Mouse (Mus musculus) heart, embryonic 12.5 days (tissue): ENCODE measurements around the gene Zfp715. TPM values are rescaled to one million over a fixed set of nuclear protein-coding genes. Genes with fewer than 3 reads are reported as not detected.
"Not testable (repeated sequence)": the region's sequence is repeated elsewhere in the genome, so short reads cannot be mapped to it uniquely, and the experiment has no call there.

Experiments used
- ATAC-seq: fragments of 200-750 bp; cut with Nextera tagmentation; 2 replicates; pipeline ENCODE4 v1.8.0; 2017; ENCODE audit warnings: moderate TSS enrichment, moderate library complexity; ENCODE audit not compliant: insufficient number of reproducible peaks, low FRiP score
- H3K27ac ChIP-seq: fragments of 300-500 bp; sonication (generic); 2 replicates; pipeline ENCODE4 v1.5.1; 2016; ENCODE audit warnings: mild to moderate bottlenecking, moderate library complexity; ENCODE audit not compliant: poor library complexity, severe bottlenecking
- H3K27me3 ChIP-seq: fragments of 300-500 bp; sonication (generic); replicated peaks from 2 replicates; pipeline ENCODE4 v1.6.1; 2016; ENCODE audit warnings: mild to moderate bottlenecking, moderate library complexity
- H3K36me3 ChIP-seq: fragments of 300-500 bp; sonication (generic); 2 replicates; pipeline ENCODE4 v1.6.1; 2016; ENCODE audit warnings: mild to moderate bottlenecking, moderate library complexity
- H3K4me1 ChIP-seq: fragments of 300-500 bp; sonication (generic); replicated peaks from 2 replicates; pipeline ENCODE4 v1.6.1; 2016; ENCODE audit warnings: mild to moderate bottlenecking
- H3K4me2 ChIP-seq: fragments of 300-500 bp; sonication (generic); 2 replicates; pipeline ENCODE4 v1.6.1; 2016; ENCODE audit warnings: mild to moderate bottlenecking, moderate library complexity
- H3K4me3 ChIP-seq: fragments of 300-500 bp; sonication (generic); 2 replicates; pipeline ENCODE4 v1.5.1; 2016; ENCODE audit warnings: mild to moderate bottlenecking
- H3K9ac ChIP-seq: fragments of 300-500 bp; sonication (generic); 2 replicates; pipeline ENCODE4 v1.6.1; 2016; ENCODE audit warnings: mild to moderate bottlenecking, moderate library complexity
- H3K9me3 ChIP-seq: fragments of 300-500 bp; sonication (generic); replicated peaks from 2 replicates; pipeline ENCODE4 v1.6.1; 2016; ENCODE audit warnings: mild to moderate bottlenecking, moderate library complexity
- WGBS: fragments of 180-500 bp; shearing (Covaris S2); methylation state at CpG from one replicate; pipeline ENCODE4 v1.1.7; 2016; 5-methylcytosine and 5-hydroxymethylcytosine counted together
- polyA plus RNA-seq: library from polyadenylated mRNA; unstranded; fragments of >200 nt; fragmentation: Nextera tagmentation; extraction: Ambion mirVana; gene quantifications from 2 replicates; pipeline ENCODE4 v1.2.1, GENCODE M21; 2016

The Zfp715 gene
- polyA plus RNA-seq, 1 experiment from 2014 or later, result 10.6 TPM

GRCm38 (mm10) chr7:43291524-43291923 is 21.6 kb downstream of the Zfp715 start:
- H3K27me3 ChIP-seq, result no peaks in the 10 kb centered on the region
- no peak overlapping the region for H3K9ac ChIP-seq
- no peaks in the 10 kb centered on the region for H3K4me1 ChIP-seq
- WGBS, result 86% methylated on average over 3 of the region's 3 CpGs
- H3K36me3 ChIP-seq, result peaks cover 23% of the 10 kb centered on the region
- no peak overlapping the region for H3K4me3 ChIP-seq
- no peaks in the 10 kb centered on the region; the same call in 1 of the 2 replicates for H3K9me3 ChIP-seq
- H3K27ac ChIP-seq, result no peak overlapping the region
- no peak for ATAC-seq
- no peak overlapping the region for H3K4me2 ChIP-seq

DNA sequence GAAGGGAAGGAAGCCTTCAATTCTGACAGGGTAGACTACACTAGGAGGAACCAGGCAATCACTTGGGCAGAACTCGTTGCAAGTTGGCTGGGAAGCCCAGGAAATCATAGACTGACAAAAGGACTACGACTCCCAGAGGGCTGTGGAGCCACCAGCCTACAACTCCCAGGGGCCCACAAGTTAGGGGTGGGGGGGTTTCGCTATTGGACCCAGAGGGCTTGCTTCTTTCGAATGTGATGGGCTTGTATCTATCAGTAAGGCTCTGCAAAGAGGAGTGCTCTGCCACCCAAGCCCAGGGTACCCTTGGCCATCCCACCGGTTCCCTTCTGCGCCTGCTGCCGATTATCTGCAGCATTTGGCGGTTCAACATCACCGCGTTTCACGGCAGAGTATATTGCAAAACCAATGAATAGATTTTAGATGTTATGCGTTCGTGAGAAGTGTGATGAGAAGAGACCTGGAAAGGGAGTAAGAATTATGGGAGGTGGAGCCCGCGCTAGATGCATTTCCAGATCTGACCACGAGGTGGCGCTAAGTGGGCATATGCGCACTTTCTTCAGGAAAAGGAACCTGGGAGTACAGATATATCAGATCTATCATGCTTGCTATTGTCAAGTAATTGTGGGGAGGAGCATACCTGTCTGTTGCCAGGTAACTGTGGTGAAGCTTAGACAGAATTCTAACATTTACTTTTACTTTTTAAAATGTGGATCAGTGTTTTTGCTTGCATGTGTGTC is 30.1 kb downstream of the Zfp715 start:
- WGBS, result 11% methylated on average over 18 of the region's 18 CpGs
- Histone ChIP-seq H3K4me1 (no peaks in the 10 kb centered on the region), H3K27ac (no peak overlapping the region), H3K27me3 (no peaks in the 10 kb centered on the region), H3K9me3 (no peaks in the 10 kb centered on the region), H3K36me3 (no peaks in the 10 kb centered on the region; the same call in 1 of the 2 replicates), H3K4me3 (peak overlapping the region; percentile 43), H3K4me2 (peak overlapping the region; percentile 67), H3K9ac (peak overlapping the region; percentile 49; the same call in 1 of the 2 replicates)
- ATAC-seq, result 0 out of 2 replicates have a peak, but pooled peaks have one; percentile 22

DNA sequence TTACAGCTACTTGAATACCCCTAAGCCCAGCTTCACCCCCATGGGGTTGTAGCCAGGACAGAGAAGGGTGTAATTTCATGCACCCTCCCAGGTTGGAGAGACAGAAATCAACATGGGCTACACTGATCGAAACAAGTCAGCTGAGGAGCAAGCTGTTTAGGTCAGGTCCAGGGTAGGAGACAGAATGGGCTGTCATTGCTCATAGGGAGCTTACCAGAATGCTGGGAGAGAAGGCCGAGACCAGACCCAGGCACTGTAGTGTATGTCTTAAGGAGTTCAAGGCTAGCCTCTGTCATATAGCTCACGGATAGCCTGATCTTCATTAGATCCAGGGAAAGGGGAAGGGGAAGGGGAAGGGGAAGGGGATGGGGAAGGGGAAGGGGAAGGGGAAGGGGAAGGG is 30.6 kb downstream of the Zfp715 start:
- Histone ChIP-seq H3K4me1 (no peaks in the 10 kb centered on the region), H3K9ac (no peak overlapping the region), H3K4me2 (peak overlapping the region; percentile 67; the same call in 1 of the 2 replicates), H3K4me3 (no peak overlapping the region), H3K9me3 (no peaks in the 10 kb centered on the region), H3K36me3 (no peaks in the 10 kb centered on the region; the same call in 1 of the 2 replicates), H3K27ac (no peak overlapping the region), H3K27me3 (no peaks in the 10 kb centered on the region)
- 71% methylated on average over 2 of the region's 3 CpGs for WGBS
- ATAC-seq, result no peak

- 47% methylated on average over 5 of the region's 5 CpGs for WGBS
- ATAC-seq, result no peak
- Histone ChIP-seq H3K9me3 (peaks cover 6% of the 10 kb centered on the region; the same call in 1 of the 2 replicates), H3K4me3 (no peak overlapping the region), H3K36me3 (no peaks in the 10 kb centered on the region), H3K27me3 (no peaks in the 10 kb centered on the region), H3K9ac (no peak overlapping the region), H3K4me1 (no peaks in the 10 kb centered on the region), H3K4me2 (no peak overlapping the region), H3K27ac (no peak overlapping the region)
Observed at GRCm38 (mm10) chr7:43277401-43277800, 35.7 kb downstream of the Zfp715 start.

DNA sequence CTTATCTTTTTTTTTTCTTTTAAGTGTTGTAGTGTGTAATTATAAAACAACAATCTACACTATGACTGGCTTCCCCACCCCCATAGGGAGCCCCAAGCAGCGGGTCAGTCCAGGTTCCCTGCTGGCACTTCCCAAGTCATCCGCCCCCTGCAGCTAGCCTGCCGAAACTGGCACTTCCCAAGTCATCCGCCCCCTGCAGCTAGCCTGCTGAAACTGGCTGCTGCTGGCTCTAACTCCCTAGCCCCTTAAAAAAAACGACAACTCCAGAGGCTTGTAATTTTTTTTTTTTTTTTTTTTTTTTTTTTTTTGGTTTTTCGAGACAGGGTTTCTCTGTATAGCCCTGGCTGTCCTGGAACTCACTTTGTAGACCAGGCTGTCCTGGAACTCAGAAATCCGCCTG is 36.9 kb downstream of the Zfp715 start:
- H3K4me1 ChIP-seq, H3K4me3 ChIP-seq, H3K27me3 ChIP-seq, H3K27ac ChIP-seq, ATAC-seq, H3K36me3 ChIP-seq, H3K4me2 ChIP-seq, H3K9ac ChIP-seq: not testable (repeated sequence)
- 46% methylated on average over 7 of the region's 7 CpGs for WGBS
- H3K9me3 ChIP-seq, result peaks cover 15% of the 10 kb centered on the region

GRCm38 (mm10) chr7:43273476-43273875 is 39.6 kb downstream of the Zfp715 start:
- no peak overlapping the region for H3K4me3 ChIP-seq
- H3K4me2 ChIP-seq, result no peak overlapping the region
- no peak for ATAC-seq
- H3K27me3 ChIP-seq, result no peaks in the 10 kb centered on the region
- H3K9ac ChIP-seq, result no peak overlapping the region
- H3K36me3 ChIP-seq, result no peaks in the 10 kb centered on the region
- whole genome bisulfite sequencing, result 57% methylated on average over 1 of the region's 1 CpGs
- H3K4me1 ChIP-seq, result no peaks in the 10 kb centered on the region
- H3K27ac ChIP-seq, result no peak overlapping the region
- H3K9me3 ChIP-seq, result peaks cover 19% of the 10 kb centered on the region

DNA sequence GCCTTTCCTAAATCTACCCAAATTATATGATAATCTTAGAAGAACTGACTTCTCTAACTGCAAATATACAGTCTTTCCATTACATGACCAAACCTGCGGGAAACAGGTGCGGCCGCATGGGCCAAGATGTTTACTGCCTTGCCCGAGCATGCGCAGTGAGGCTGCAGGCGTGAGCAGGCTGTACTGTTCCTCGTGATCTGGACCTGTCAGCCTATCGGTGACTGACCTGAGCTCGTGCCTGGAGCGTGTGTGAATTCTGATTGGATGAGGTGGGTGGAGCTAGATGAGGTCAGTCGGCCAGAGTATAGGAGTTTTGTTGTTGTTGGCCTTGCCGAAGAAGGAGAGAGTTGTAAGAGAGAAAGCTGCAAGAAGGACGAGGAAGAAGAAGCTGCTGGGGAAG is 45.7 kb downstream of the Zfp715 start:
- H3K9me3 ChIP-seq, result peaks cover 22% of the 10 kb centered on the region
- not testable (repeated sequence) for H3K4me3 ChIP-seq, H3K4me1 ChIP-seq, H3K27me3 ChIP-seq, H3K36me3 ChIP-seq, H3K4me2 ChIP-seq, H3K9ac ChIP-seq, H3K27ac ChIP-seq, ATAC-seq
- WGBS, result 81% methylated on average over 13 of the region's 13 CpGs

- Histone ChIP-seq H3K4me2 (no peak overlapping the region), H3K9me3 (peaks cover 6% of the 10 kb centered on the region; the same call in 1 of the 2 replicates), H3K27me3 (no peaks in the 10 kb centered on the region), H3K9ac (no peak overlapping the region), H3K27ac (no peak overlapping the region), H3K4me3 (no peak overlapping the region), H3K4me1 (no peaks in the 10 kb centered on the region), H3K36me3 (no peaks in the 10 kb centered on the region)
- ATAC-seq, result no peak
- WGBS, result 72% methylated on average over 7 of the region's 7 CpGs
Observed at GRCm38 (mm10) chr7:43253540-43253939, 59.6 kb downstream of the Zfp715 start.

DNA sequence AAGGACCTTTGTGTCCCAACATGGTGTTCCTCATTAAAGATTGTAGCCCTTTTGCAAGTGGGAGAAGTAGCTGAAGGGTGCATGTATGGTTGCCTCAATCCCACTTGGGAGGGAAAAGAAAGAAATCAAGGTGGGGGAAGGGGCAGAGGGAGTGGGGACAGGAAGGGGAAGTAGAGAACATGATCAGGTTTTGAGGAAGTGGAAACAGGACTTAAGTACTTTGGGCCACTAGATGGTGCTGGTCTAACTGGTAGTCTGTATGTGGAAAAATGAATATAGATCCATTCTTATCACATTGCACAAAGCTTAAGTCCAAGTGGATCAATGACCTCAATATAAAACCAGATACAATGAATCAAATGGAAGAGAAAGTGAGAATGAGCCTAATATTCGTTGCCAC is 62.4 kb downstream of the Zfp715 start:
- H3K27ac ChIP-seq, H3K4me1 ChIP-seq, H3K36me3 ChIP-seq, H3K9ac ChIP-seq, H3K4me2 ChIP-seq, H3K27me3 ChIP-seq, ATAC-seq, H3K4me3 ChIP-seq, H3K9me3 ChIP-seq: not testable (repeated sequence)
- 67% methylated on average over 1 of the region's 1 CpGs for WGBS

Other genes with a start within 250 kb of the Zfp715 start
- gene Zfp936, start 199.1 kb downstream of the Zfp715 start, polyA plus RNA-seq, result not detected in 2 replicates
- 0.08 and 0.18 TPM in 2 replicates for gene Siglecf, start 38.0 kb upstream of the Zfp715 start, polyA plus RNA-seq
- gene Siglecg, start 94.9 kb upstream of the Zfp715 start, polyA plus RNA-seq, result not detected in 2 replicates
- gene Lim2, start 114.4 kb upstream of the Zfp715 start, polyA plus RNA-seq, result 0.22 TPM in 1 of 2 replicates, not detected in the other
- 0.27 TPM in 1 of 2 replicates, not detected in the other for gene Nkg7, start 123.8 kb upstream of the Zfp715 start, polyA plus RNA-seq
- gene Cldnd2, start 127.5 kb upstream of the Zfp715 start, polyA plus RNA-seq, result not detected in 2 replicates
- gene Etfb, start 130.8 kb upstream of the Zfp715 start, polyA plus RNA-seq, result 460 and 473 TPM in 2 replicates
- 0.46 TPM in 1 of 2 replicates, not detected in the other for gene Gm45233, start 130.8 kb upstream of the Zfp715 start, polyA plus RNA-seq
- gene Vsig10l, start 149.9 kb upstream of the Zfp715 start, polyA plus RNA-seq, result 2.1 and 2.4 TPM in 2 replicates
- 0.10 and 0.14 TPM in 2 replicates for gene Iglon5, start 176.8 kb upstream of the Zfp715 start, polyA plus RNA-seq
- gene 4931406B18Rik, start 192.6 kb upstream of the Zfp715 start, polyA plus RNA-seq, result not detected in 2 replicates
- gene Cd33, start 231.1 kb upstream of the Zfp715 start, polyA plus RNA-seq, result 0.30 and 0.52 TPM in 2 replicates
- 1.5 TPM in 2 replicates for gene Zfp658, start 249.0 kb upstream of the Zfp715 start, polyA plus RNA-seq